Mouse (Mus musculus): ENCODE data around the gene Aox3.

Gene Aox3

DNA sequence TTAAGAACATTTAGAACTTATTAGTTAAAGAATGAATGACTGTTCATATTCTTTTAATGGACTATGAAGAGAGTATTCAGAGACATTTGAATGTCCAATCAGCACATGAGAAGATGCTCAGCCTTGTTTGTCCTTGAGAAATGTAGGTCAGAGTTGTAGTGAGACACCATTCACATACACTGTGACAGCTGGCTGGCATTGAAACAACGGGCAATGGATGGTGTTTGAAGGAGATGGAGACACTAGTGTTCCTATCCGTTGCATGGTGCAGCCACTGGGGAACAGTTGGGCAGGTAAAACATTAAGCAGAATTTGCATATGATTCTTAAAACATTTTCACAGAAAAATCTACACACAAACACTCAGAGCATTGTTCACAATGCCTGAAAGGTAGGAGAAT lies 5.9 kb upstream of the Aox3 start:
- no peak for DNase-seq (ENCODE audit: low spot score in 2 of 2)

DNA sequence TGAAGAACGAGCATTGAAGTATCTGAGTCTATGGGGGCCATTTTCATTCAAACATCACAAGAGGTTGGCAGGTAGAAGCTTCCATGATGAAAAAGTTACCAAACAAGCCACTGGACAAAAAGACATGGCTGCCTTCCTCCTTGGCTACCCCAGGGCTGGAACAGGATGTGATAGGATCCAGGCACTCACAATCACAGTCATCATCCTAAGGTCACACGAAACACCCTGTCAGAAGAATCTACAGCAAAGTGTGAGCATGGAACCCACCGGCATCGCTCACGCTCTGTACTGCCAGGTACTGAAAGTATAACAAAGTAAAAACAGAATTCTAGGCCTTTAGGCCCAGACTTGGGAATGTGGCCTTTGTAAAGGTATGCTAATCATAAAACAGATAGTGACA lies 2.7 kb upstream of the Aox3 start:
- no peak for DNase-seq (ENCODE audit: low spot score in 2 of 2)

DNA sequence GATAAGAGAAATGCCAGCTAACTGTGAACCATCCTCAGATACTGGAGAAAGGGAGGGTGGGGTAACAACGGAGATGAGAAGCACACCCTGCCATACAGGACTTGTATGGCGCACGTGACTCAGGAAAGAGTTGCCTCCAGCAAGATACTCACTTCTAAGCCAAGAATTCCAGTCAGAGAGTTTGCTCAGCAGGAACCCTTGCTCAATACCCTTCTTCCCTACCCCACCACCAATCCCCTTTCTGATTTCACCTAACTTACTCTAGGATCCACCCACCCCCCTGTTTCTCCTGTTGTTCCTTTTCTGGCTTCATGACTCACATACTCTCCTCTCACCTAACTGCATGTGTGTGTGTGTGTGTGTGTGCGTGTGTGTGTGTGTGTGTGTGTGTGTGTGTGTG lies 1.6 kb upstream of the Aox3 start:
- DNase-seq (ENCODE audit: low spot score in 2 of 2), result no peak

DNA sequence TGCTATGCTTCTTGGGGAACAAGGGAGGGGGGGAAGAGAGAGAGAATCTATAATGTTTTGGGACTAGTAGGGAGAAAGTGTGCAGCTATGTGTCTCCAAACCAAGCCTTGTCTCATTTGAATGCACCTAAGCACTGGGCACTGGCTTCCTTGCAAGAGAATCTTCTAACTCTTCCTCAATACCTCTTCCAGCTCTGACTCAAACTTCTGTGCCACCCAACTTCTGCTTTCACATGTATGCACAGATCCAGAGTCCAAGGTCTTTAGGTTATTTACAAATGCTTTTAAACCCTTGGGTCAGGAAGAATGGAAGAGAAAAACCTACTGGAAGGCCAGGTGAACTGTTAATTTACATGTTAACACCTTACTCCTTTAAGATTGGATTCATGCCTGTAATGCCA lies 511 bp downstream of the Aox3 start:
- no peak for DNase-seq (ENCODE audit: low spot score in 2 of 2)

DNA sequence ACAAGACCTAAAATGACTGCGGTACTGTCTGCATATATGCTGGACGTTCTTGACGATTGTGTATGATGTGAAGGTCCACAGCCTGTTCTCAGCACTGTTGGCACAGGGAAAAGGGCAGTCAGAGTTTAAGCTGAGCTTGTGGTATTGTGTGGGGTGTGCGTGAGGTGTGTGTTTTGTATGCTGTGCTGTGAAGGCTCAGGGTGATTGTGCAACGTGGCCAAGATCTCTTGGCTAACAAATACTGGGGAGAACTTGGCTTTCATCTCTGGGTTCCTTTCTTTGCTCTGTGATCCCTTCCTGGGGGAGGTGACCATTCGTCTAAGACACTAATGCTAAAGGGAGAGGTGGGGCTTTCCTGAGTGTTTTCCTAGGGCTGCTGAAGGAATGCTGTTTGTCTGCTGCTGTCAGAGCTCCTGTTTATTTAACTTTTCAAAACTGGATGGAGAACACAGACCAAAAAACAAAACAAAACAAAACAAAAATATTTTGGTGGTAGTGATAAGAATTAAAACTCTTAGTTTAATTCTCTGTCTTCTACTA lies 1.2 kb downstream of the Aox3 start:
- DNase-seq (ENCODE audit: low spot score in 2 of 2), result no peak

DNA sequence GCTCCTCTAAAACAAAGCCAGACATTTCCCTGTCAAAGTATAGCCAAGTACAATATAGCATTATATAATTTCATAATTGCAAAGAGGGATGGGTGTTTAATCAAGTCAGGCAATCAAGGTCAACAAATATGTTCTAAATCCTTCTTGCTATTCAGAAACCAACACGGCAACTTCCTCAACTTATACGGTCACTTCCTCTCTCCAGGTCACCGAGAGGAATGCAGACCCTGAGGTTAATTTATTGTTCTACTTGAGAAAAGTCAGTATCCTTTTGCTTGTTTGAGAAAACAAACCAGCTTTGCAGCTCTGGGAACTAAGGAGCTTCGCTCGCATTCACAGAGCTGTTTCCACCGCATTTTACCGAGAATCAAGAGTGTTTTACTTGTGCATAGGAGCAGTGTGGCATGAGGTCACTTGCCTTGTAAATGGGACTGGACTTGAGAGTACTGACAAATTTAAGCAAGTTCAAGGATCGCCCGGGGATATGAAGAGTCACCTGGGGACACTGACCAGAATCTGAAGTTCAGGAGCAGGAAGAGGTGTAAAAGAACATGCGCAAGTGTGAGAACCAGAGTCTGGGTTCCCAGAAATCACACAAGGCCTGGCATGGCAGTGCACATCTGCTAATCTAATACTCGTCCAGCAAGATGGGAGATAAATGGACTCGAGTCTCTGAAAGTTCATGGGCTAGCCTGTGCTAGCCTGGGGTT lies 1.9 kb downstream of the Aox3 start:
- no peak for DNase-seq (ENCODE audit: low spot score in 2 of 2)

DNA sequence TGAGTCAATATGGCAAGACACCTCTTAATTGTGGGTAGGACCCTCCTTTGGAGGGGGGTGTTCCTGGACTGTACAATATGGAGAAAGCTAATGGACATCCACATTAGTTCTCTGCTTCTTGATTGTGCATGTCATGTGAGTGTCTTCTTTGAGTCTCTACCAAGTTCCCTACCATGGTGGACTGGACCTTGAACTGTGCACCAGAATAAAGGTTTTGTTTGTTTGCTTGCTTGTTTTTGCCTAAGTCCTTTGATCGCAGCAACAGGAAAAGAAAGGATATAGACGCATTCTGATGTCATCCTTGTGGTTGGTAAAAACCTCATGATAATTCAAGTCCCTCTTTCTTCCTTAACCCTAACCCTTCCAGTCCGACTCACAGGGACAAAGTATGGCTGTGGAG lies 5.3 kb downstream of the Aox3 start:
- no peak for DNase-seq (ENCODE audit: low spot score in 2 of 2)

DNA sequence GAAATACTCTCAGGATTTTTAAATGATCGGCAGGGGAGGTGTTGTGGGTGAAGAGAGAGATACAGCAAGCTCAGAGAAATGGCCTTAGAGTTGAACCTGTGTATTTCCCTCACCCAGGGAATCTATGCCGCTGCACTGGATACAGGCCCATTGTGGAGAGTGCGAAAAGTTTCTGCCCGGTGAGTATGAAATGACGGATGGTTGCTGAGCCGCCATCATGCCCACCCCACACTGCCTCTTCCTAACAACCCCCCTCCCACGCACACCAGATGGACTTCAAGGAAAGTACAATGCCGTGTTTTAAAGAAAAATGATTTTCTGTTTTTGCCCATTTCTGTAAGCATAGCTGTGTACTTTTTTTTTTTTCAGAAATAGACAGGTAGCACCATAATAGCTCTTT lies 12.0 kb downstream of the Aox3 start:
- DNase-seq (ENCODE audit: low spot score in 2 of 2), result no peak

DNA sequence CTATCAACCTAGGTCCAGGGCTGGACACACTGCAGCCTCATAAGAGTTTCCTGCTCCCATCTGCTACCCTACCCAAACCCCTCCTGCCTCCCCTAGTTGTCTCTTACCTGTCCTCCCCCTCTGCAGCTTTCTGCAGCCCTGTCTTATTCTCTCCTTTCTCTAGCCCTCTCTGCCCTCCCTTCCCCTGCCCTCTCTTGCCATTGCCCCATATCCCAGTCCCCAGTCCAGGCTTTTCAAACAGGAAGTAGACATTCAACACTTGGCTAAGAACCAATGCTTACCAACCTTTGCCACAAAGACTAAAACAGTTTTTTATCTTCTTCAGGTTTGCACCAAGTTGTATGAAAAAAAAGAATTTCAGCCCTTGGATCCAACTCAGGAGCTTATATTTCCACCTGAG lies 25.0 kb downstream of the Aox3 start:
- no peak for DNase-seq (ENCODE audit: low spot score in 2 of 2)

DNA sequence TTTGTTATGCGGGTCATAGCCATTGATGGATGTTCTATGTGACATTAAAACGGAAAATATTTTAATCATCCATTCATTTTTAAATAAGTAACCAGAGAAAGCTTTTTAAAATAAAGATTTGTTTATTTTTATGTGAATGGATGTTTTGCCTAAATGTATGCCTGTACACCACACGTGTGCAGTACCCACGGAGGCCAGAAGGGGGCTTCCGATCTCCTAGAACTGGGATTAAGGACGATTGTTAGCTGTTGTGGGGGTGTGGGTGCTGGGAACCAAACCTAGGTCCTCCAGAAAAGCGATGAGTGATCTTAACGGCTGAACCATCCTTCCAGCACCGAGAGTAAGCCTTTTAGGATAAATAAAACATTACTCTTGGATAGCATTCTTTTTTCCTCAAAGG lies 26.1 kb downstream of the Aox3 start:
- DNase-seq (ENCODE audit: low spot score in 2 of 2), result no peak

DNA sequence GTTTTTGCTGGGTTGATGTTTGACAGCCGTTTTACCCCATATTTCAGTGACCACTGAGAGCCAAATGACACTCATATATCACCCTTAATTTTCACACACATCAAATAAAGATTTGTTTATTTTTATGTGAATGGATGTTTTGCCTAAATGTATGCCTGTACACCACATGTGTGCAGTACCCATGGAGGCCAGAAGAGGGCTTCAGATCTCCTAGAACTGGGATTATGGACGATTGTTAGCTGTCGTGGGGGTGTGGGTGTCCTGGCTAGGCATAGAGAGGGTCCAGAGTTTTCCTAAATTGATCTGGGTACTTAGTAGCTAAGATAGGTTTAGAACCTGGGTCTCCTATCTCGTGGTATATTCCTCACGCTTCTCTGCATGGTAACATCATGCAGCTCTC lies 27.7 kb downstream of the Aox3 start:
- no peak for DNase-seq (ENCODE audit: low spot score in 2 of 2)

DNA sequence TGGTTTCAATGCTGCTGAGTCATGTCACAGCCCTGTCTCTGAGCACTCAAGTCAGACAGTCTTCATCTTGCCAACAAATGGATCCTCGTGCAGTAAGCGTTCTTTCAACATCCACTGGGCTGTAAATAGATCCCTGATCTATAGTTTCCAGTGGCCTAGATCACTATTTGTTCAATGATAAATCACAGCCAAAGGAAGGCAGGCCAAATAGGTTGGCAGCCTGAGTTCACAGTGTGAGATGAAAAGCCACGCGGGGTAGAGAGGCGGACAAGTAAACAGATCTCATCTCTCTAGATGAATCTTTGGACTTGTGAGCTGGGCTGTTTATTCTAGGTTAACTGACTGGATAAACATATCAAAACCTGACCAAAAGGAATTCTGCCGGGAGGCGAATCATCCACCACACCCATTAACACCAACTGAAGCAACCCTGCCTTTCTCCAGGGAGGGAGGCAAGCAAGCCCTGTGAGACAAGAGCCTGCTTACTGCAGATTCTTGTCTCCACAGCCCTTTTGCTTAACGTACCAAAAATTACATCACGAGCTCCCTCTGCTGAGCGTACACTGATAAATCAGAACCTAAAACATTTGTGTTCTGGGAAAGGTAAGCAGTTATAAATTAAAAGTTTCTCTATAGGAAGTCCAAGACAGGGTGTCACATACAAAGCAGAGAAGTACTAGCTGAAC lies 31.6 kb downstream of the Aox3 start:
- DNase-seq (ENCODE audit: low spot score in 2 of 2), result peak; percentile 43 to 73

DNA sequence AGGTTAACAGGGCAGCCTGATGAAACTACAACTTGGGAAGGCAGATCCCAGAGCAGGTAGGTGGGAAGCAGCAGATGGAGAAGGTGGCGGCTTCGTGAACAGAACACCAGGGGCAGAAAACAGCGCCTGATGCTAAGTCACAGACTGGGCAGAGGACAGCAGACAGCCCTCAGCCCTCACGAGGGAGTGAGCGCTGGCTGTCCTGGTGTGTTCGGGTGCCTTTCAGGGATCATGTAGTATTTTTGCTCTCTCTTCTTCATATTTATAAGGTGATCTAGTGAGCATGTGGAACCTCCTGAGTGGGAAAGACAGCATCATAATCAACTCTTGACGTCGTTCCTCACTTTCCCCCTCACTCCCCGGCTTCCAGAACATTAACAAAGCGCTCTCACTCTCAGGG lies 33.1 kb downstream of the Aox3 start:
- no peak for DNase-seq (ENCODE audit: low spot score in 2 of 2)

DNA sequence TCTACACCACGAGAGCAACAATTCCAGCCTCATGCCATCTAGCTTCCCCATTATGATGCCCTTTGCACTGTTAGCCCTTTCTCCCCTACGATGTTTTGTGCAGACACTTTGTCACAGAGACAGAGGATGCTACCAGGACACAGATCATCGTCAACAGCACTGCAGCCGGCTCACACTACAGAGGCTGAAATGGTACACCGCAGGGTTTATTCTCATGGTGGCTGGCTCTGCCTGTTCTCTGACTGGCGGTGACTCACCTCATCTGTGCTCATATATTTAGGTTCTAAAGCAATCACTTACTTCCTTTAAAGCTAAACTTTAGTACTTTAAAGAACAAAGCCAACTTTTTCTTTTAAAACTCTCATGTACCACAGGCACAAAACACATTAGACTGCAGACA lies 34.8 kb downstream of the Aox3 start:
- DNase-seq (ENCODE audit: low spot score in 2 of 2), result no peak

DNA sequence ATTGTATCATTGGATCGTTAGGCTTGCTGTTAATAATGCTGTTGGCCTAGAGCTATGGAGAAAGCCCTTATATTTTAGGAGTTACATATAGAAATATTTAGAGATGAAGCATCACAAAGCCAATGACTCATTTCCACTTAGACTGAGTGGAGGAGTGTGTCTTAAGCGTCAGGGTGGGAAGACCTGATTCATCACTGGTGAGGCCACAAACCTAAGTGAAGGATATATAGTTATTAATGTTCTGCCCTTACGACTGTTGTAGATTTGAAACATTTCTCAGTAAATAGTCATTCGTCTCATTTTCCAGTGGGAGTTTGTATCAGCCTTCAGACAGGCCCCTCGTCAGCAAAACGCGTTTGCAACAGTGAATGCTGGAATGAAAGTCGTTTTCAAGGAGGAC lies 39.3 kb downstream of the Aox3 start:
- DNase-seq (ENCODE audit: low spot score in 2 of 2), result no peak

DNA sequence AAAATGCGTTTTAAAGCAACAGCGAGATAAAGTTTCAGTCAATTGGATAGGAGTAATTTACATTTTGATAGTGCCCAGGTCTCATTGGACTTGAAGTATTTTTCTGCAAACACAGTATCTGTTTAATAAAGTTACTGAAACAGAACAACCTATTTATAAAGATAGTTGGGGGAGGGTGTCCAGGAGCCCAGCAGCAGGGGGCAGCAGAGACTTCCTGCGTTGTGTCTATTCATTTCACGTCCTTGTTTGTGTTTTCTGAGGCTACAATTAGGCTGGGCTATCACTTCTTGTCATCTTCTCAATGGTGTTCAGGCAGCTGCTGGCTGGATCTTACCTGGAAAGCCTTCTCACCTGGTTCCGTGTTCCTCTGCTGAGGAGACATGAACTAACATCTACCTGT lies 43.8 kb downstream of the Aox3 start:
- peak in 1 of 2 experiments; percentile 48 for DNase-seq (ENCODE audit: low spot score in 2 of 2)

DNA sequence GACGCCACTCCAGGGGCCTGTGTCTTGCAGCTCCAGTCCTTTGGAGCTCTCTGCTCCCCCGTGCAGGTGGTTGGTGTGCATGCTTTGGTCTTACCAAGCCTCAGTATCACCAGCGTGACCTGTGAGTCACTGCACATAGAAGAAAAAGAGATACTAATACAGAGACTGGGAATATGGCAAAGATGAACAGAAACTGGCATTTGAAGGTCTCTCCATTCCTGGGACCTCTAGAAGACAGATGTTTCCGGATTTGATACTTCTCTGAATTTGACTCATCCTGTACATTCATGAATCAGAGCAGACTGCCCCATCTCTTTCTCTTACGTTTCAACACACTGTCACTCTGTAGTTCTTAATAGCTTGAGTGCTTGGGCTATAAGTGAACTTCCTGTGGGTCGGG lies 57.0 kb downstream of the Aox3 start:
- no peak for DNase-seq (ENCODE audit: low spot score in 2 of 2)

DNA sequence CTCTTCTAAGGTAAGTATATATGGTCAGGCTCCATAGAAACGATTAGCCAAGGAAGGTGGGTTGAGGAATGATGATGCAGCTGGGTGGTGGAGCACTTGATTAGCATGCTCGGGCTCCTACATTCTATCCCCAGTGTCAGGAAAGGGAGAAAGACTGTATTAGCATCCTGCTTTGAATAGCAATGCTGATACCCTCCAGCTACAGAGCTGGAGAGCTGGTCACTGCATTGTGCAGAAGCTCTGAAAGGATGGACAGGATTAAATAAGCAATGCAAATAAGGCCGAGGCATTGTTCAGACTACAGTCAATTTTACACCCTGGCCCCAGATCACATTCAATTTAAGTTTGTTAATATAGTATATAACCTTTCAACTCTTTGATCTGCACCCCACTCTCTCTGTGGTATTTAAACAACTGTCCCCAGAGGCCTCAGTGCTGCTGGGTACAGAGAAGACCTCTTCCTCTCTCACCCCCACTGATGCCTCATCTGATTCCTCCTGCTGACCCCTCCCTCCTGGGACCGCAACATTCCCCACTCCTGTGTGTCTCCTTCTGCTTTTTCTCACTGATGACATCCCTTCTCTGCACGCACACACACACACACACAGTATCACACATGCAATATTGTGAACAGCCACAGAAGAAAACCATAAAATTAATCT lies 75.7 kb downstream of the Aox3 start:
- no peak for DNase-seq (ENCODE audit: low spot score in 2 of 2)

DNA sequence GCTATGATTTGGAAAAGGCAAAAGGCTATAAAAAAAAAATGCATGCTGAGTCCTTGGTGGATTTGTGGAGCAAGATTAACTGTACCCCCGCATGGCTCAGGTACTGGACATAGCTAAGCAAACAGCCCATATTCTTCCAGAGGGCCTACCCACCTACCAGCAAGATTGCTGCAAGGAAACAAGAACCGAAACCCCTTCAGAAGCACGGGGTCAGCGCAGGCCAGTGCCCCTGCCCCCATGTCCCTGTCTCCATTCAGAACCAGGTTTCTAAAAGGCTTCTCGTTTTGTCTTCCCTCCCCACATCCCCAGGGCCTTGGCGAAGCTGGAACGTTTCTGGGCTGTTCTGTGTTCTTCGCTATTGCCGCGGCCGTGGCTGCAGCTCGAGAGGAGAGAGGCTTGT lies 81.4 kb downstream of the Aox3 start:
- DNase-seq (ENCODE audit: low spot score in 2 of 2), result no peak

DNA sequence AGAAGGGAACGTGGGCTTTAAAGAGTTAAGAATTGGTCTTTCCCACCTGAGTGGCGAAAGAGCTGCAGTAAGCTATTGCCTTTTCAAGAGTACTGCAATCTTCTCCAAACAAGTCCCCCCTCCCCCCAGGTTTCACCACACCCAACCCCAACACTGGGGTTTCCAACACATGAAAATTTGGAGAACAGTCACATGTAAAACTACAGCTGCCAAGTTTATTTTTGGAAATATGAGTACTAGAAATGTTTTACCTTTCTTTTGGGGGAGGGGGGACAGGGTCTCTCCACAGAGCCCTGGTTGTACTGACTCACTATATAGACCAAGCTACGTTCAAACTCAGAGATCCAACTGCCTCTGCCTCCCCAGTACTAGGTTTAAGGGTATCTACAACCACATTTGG lies 82.1 kb downstream of the Aox3 start:
- no peak for DNase-seq (ENCODE audit: low spot score in 2 of 2)

DNA sequence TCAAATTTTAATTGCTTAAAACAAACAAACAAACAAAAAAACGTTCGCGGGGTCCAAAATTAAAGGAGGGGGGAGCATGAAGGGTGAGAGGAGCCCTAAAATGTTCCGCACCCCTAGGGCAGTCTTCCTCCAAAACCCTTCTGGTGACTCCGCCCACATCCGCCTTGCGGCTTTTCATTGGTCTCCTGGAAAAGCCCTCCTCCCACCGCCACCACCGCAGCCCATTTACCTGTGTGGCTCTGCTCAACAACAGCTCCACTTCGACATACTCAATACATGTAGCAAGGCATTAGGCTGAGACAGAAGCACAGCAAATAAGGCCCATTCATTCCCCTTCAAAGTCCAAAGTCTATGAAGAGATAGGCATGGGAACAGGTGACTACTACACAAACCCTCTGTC lies 82.6 kb downstream of the Aox3 start:
- DNase-seq (ENCODE audit: low spot score in 2 of 2), result no peak

DNA sequence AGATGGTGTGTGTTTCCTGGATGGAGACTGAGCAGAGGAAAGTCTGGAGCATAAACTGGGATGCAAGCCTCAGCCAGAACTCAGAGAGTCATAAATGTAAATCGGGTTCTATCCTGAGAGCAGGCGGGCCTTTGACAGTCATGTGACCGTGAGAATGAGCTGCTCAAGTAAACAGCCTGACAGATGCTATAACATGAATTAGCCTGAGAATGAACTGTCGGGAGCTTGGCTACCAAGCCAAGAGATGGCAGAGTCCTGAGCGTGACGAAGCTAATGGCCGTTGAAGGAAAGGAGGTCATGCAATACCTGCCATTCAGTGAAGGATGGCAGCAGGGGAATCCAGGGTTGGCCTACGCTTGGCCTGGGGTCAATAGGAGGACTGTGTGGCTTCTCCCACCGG lies 84.1 kb downstream of the Aox3 start:
- peak in 1 of 2 experiments; percentile 6 for DNase-seq (ENCODE audit: low spot score in 2 of 2)

DNA sequence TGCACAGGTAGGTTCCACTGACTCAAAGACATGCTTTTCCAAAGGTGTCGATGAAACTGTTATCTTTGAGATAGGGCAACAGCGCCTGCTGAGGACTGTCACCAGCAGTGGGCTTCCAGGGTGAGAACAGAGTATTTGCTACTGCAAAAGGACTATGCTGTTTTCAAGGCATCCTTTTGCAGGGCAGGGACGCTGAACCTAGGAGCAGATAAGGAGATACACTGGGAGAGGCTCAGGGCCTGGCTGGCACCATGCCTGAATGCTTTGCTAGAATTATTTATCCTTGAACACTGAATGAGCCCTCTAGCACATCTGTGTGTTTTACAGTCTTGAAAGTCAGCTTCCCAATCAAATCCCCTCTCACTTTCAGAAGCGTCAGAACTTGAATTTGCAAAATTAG lies 85.5 kb downstream of the Aox3 start:
- no peak for DNase-seq (ENCODE audit: low spot score in 2 of 2)

Measured in frontal cortex, postnatal 36 days (tissue).